Mouse (Mus musculus) MEL (cell line): ENCODE measurements at regions not wholly inside any gene's neighbourhood (a gene's known extent, or its start where the extent isn't known, plus 50 kb on each side); places are given as distances from the start of the nearest gene placed in this dataset.

ENCODE experiments used
- GATA1 ChIP-seq: IDR thresholded peaks from 2 replicates; pipeline ENCODE4 v1.6.1; 2011; ENCODE audit warnings: low read depth, low read length, improper control_type of control experiment
- SIN3A ChIP-seq: IDR thresholded peaks from 2 replicates; pipeline ENCODE4 v1.6.1; 2012; ENCODE audit warnings: low read length, improper control_type of control experiment, inconsistent platforms

- TF ChIP-seq SIN3A (no peak), GATA1 (no peak)
Observed at GRCm38 (mm10) chr16:50516579-50516978, 74.4 kb downstream of the Ccdc54 start.
